Mouse (Mus musculus) limb, embryonic 14.5 days (tissue): ENCODE data around the gene Ncor2. TPM values are rescaled to one million over a fixed set of nuclear protein-coding genes. Genes with fewer than 3 reads are reported as not detected.

Source experiments
- ATAC-seq: fragments of 200-750 bp; cut with Nextera tagmentation; 2 replicates; pipeline ENCODE4 v1.8.0; 2017; ENCODE audit warnings: low read depth, moderate number of reproducible peaks, moderate TSS enrichment; ENCODE audit not compliant: low FRiP score
- DNase-seq: peaks from one replicate; pipeline ENCODE4 v3.0.0-alpha.2; 2015; ENCODE audit warnings: low spot score
- H3K27ac ChIP-seq: fragments of 300-500 bp; sonication (generic); replicated peaks from 2 replicates; pipeline ENCODE4 v1.5.1; 2014; ENCODE audit warnings: low read depth, mild to moderate bottlenecking, low read length, moderate library complexity, mixed read lengths
- H3K27me3 ChIP-seq: fragments of 300-500 bp; sonication (generic); 2 replicates; pipeline ENCODE4 v1.6.1; 2014; ENCODE audit warnings: low read length, mixed read lengths; ENCODE audit not compliant: control insufficient read depth, insufficient read depth
- H3K36me3 ChIP-seq: fragments of 300-500 bp; sonication (generic); 2 replicates; pipeline ENCODE4 v1.6.1; 2014; ENCODE audit warnings: mild to moderate bottlenecking, low read length, moderate library complexity, mixed read lengths; ENCODE audit not compliant: control insufficient read depth, insufficient read depth
- H3K4me1 ChIP-seq: fragments of 300-500 bp; sonication (generic); 2 replicates; pipeline ENCODE4 v1.6.1; 2014; ENCODE audit warnings: antibody characterized with exemption, low read length, mixed read lengths; ENCODE audit not compliant: control insufficient read depth, insufficient read depth
- H3K4me2 ChIP-seq: fragments of 300-500 bp; sonication (generic); replicated peaks from 2 replicates; pipeline ENCODE4 v1.6.1; 2014; ENCODE audit warnings: low read depth, mild to moderate bottlenecking, low read length, moderate library complexity; ENCODE audit not compliant: severe bottlenecking
- H3K4me3 ChIP-seq: fragments of 300-500 bp; sonication (generic); replicated peaks from 2 replicates; pipeline ENCODE4 v1.5.1; 2014; ENCODE audit warnings: low read length
- H3K9ac ChIP-seq: fragments of 300-500 bp; sonication (generic); 2 replicates; pipeline ENCODE4 v1.6.1; 2014; ENCODE audit warnings: mild to moderate bottlenecking, low read depth, low read length, moderate library complexity; ENCODE audit not compliant: severe bottlenecking
- H3K9me3 ChIP-seq: fragments of 300-500 bp; sonication (generic); 2 replicates; pipeline ENCODE4 v1.6.1; 2016; ENCODE audit warnings: low read length; ENCODE audit not compliant: control insufficient read depth
- POLR2A ChIP-seq: fragments of 200-500 bp; IDR thresholded peaks from 2 replicates; pipeline ENCODE4 v1.8.0; 2012; ENCODE audit warnings: inconsistent platforms, mild to moderate bottlenecking, moderate library complexity, borderline replicate concordance; ENCODE audit not compliant: insufficient read depth, insufficient read length; ENCODE audit errors: extremely low read depth
- WGBS: fragments of 180-500 bp; shearing (Covaris S2); extraction: QIAGEN DNeasy Blood & Tissue Kit; methylation state at CpG from one replicate; pipeline ENCODE4 v1.1.7; 2014; 5-methylcytosine and 5-hydroxymethylcytosine counted together
- polyA plus RNA-seq, 2 experiments: library from polyadenylated mRNA; depleted of rRNA in 1 of 2; stranded (reverse) in 1 of 2; unstranded in 1 of 2; fragments of >200 nt; fragmentation: Nextera tagmentation in 1 of 2; extraction: Ambion mirVana in 1 of 2; gene quantifications; 2 replicates each; pipeline versions ENCODE4 v1.2.1 to v1.2.3; 2012 to 2014

The Ncor2 gene
- polyA plus RNA-seq, 2 experiments: 39.3 to 75.9 TPM

DNA sequence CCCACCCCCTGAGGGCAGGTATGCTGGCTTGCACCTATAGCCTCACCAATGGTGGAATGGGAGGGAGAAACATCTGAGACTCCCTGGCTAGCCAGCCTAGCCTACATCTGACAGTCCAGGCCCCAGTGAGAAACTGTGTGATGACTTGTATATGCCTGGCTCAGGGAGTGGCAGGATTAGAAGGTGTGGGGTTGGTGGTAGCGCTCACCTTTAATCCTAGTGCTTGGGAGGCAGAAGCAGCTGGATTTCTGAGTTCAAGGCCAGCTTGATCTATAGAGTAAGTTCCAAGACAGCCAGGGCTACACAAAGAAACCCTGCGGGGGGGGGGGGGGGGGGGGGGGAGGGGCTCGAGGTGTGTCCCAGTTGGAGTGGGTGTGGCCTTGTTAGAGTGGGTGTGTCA, 16.6 kb downstream of the Ncor2 start:
- no peaks in the 10 kb centered on the region; the same call in 1 of the 2 replicates for H3K36me3 ChIP-seq
- no peaks in the 10 kb centered on the region for H3K27me3 ChIP-seq
- TF ChIP-seq POLR2A: no peak
- no peak for ATAC-seq
- no peak overlapping the region for H3K4me3 ChIP-seq
- H3K9ac ChIP-seq: no peak overlapping the region
- peaks cover 69% of the 10 kb centered on the region for H3K4me1 ChIP-seq
- no peak overlapping the region for H3K27ac ChIP-seq
- H3K9me3 ChIP-seq: no peaks in the 10 kb centered on the region
- DNase-seq: no peak
- no peak overlapping the region for H3K4me2 ChIP-seq
- 100% methylated on average over 1 of the region's 3 CpGs for WGBS

DNA sequence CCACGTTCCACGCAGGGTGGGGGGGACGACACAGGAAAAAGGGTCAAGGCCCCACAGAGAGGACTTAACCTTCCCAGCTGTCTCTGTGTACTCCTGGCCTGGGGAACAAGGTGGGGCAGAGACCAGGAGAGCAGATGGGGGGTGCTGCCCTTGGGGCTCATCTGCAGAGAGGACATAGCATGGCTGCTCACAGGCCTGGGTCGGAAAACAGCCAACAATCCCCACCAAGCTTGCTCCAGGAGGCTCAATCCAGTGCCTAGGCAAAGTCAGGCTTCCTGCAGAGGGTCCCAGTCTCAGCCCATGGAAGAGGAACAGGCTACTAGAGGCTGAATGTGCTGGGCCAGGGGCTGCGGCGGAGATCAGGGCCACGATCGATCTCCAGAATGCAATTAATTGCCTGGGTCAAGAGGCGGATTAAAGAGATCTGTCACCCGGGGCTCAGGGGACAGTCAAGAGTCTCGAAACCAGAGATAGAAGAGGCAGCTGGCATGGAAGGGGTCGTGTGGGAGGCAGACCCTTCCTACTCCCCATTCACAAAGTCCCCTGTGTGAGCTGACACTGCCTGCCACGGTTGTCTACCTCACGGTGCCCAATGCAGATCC, 19.1 kb downstream of the Ncor2 start:
- Histone ChIP-seq H3K27me3 (no peaks in the 10 kb centered on the region), H3K4me2 (peak overlapping the region; percentile 43; the same call in 1 of the 2 replicates), H3K4me1 (peaks cover 75% of the 10 kb centered on the region), H3K36me3 (peaks cover 2% of the 10 kb centered on the region; the same call in 1 of the 2 replicates), H3K4me3 (no peak overlapping the region), H3K9me3 (no peaks in the 10 kb centered on the region), H3K9ac (peak overlapping the region; percentile 34), H3K27ac (peak overlapping the region; percentile 67; the same call in 1 of the 2 replicates)
- DNase-seq: no peak
- no peak for ATAC-seq
- WGBS: 32% methylated on average over 14 of the region's 14 CpGs
- no peak for TF ChIP-seq POLR2A

DNA sequence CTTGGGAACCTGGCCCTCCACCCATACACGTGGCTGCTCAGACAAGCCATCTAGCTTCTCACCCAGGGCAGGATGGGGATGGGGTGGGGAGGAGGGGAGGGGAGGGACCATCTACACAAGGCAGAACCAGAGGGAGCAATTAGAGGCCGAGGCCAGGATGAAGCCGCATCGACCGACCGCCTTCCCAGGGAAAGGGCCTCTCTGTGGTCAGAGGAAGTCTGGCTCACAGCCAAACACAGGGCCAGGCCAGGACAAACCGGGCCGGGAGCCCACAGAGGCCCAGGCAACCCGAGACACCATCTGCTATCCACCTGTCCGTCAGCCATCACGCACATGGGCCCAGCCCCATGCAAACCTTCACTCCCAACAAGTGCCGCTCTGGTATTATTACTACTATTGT, 19.7 kb downstream of the Ncor2 start:
- 4% methylated on average over 11 of the region's 12 CpGs for WGBS
- ATAC-seq (peak; percentile 83), DNase-seq (peak; percentile 88)
- no peaks in the 10 kb centered on the region for H3K9me3 ChIP-seq
- no peak overlapping the region for H3K4me3 ChIP-seq
- peak overlapping the region; percentile 67 for H3K27ac ChIP-seq
- peak overlapping the region; percentile 43 for H3K4me2 ChIP-seq
- peaks cover 3% of the 10 kb centered on the region; the same call in 1 of the 2 replicates for H3K36me3 ChIP-seq
- peaks cover 73% of the 10 kb centered on the region for H3K4me1 ChIP-seq
- TF ChIP-seq POLR2A: no peak
- 0 out of 2 replicates have a peak overlapping the region, but pooled peaks have one; percentile 34 for H3K9ac ChIP-seq
- no peaks in the 10 kb centered on the region for H3K27me3 ChIP-seq

DNA sequence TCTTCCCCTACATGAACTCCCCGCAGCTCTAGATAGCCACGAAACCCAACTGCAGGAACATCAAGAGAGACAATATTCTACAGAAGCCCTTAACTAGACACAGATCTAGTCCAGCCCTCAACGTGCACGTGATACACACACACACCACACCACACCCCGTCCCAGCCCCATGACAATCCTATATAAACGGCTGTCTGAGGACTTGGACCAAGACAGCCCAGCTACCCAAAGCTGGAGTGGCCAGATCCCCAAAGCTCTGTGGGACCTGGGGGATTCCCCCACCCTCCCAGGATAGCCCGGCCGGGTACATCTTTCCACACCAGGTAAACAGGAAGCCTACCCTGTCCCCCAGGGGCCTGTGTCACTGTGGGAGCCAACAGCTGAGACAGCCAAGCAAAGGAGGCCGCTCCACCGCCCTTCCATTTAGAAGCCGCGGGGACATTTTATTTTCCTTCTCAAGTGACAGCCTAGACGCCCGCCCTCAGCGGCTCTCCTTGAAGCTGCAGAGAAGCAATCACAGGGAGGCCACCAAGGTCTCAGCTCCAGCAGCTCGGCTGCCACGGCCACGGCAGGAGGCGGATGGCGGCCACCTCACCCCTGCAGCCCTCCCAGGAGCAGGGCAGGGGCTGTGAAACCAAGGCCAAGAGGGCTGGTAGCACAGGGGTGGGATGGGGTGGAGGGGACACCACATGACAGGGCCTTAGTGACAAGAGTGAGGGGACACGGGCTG, 20.6 kb downstream of the Ncor2 start:
- Histone ChIP-seq H3K9ac (peak overlapping the region; percentile 47), H3K4me2 (peak overlapping the region; percentile 43), H3K4me1 (peaks cover 64% of the 10 kb centered on the region), H3K27ac (peak overlapping the region; percentile 67), H3K36me3 (peaks cover 3% of the 10 kb centered on the region; the same call in 1 of the 2 replicates), H3K27me3 (no peaks in the 10 kb centered on the region), H3K9me3 (no peaks in the 10 kb centered on the region), H3K4me3 (peak overlapping the region; percentile 5; the same call in 1 of the 2 replicates)
- ATAC-seq: 0 out of 2 replicates have a peak, but pooled peaks have one; percentile 12
- 9% methylated on average over 21 of the region's 21 CpGs for WGBS
- no peak for TF ChIP-seq POLR2A
- peak; percentile 64 for DNase-seq

DNA sequence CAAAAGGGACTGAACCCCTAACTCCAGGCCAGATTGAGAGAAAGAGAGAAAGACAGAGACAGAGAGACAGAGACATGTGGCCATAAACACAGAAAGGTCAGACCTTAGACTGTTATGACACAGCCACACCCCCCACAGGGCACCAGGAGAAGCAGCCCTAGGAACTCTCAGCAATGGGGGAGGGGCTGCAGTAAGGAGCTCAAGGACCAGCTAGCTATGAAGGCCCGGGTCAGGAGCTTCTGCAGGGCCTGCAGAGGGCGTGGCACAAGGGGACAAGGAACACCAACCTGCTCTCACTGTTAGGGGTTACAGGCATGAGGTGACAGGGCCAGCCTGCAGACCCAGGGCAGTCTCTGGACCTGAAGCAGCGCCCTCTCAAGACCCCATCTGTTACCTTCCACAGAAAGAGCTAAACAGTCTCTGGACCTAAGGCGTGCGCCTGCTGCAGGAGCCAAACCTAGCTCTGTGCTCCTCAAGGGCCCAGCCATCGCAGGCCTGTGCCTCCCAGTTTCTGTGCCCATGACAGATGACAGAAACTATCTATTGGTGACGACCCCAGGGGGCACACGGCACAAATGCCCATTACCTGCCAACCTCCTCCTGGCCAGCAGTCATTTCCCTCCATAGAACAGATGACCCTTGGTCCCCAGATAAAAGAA, 21.5 kb downstream of the Ncor2 start:
- TF ChIP-seq POLR2A: no peak
- Histone ChIP-seq H3K4me2 (0 out of 2 replicates have a peak overlapping the region, but pooled peaks have one; percentile 13), H3K27me3 (no peaks in the 10 kb centered on the region), H3K4me3 (no peak overlapping the region), H3K4me1 (peaks cover 62% of the 10 kb centered on the region), H3K36me3 (peaks cover 4% of the 10 kb centered on the region; the same call in 1 of the 2 replicates), H3K9me3 (no peaks in the 10 kb centered on the region), H3K9ac (no peak overlapping the region), H3K27ac (peak overlapping the region; percentile 67)
- 29% methylated on average over 6 of the region's 8 CpGs for WGBS
- ATAC-seq (no peak), DNase-seq (no peak)
